Mouse (Mus musculus): Measurements from ENCODE around the gene Ppp1r9a. TPM values are rescaled to one million over a fixed set of nuclear protein-coding genes. Genes with fewer than 3 reads are reported as not detected.

Ppp1r9a gene
- polyA plus RNA-seq, 1 experiment = 0.04 TPM

- no peak overlapping the region for H3K4me3 ChIP-seq (ENCODE audit: insufficient read depth, poor library complexity, severe bottlenecking)
- H3ac ChIP-seq (ENCODE audit: control insufficient read depth, insufficient read length, low read depth) = no peak overlapping the region
- H3K36me3 ChIP-seq (ENCODE audit: control insufficient read depth, insufficient read depth) = no peaks in the 10 kb centered on the region
- H3K27me3 ChIP-seq (ENCODE audit: control insufficient read depth, insufficient read depth, insufficient read length) = no peaks in the 10 kb centered on the region
- H3K79me2 ChIP-seq (ENCODE audit: control insufficient read depth, insufficient read depth) = no peaks in the 10 kb centered on the region
- no peaks in the 10 kb centered on the region for H3K79me3 ChIP-seq (ENCODE audit: low read depth)
- TF ChIP-seq MAX (IDR thresholded peaks at IDR 0.05) = no peak
- no peak for TF ChIP-seq MYOD1 (IDR thresholded peaks at IDR 0.05; ENCODE audit: control insufficient read depth, insufficient read length, low read depth)
- TF ChIP-seq USF1 (IDR thresholded peaks at IDR 0.05; ENCODE audit: low read depth) = no peak
- TF ChIP-seq CEBPB (IDR thresholded peaks at IDR 0.05; ENCODE audit: low read depth) = no peak
- no peak for TF ChIP-seq CTCF (IDR thresholded peaks at IDR 0.05; ENCODE audit: control insufficient read depth, insufficient read depth, insufficient read length)
- no peak for TF ChIP-seq FOSL1 (IDR thresholded peaks at IDR 0.05; ENCODE audit: insufficient read depth, low read length, poor library complexity, severe bottlenecking)
- no peak for TF ChIP-seq MYOG (IDR thresholded peaks at IDR 0.05; ENCODE audit: control insufficient read depth, extremely low read depth, insufficient read length)
Measured at GRCm38 (mm10) chr6:4925966-4926687, 23.4 kb downstream of the Ppp1r9a start.

GRCm38 (mm10) chr6:4930321-4930720 lies 27.6 kb downstream of the Ppp1r9a start:
- H3K4me3 ChIP-seq (ENCODE audit: insufficient read depth, poor library complexity, severe bottlenecking) = no peak overlapping the region
- H3K36me3 ChIP-seq (ENCODE audit: control insufficient read depth, insufficient read depth) = no peaks in the 10 kb centered on the region
- H3K79me3 ChIP-seq (ENCODE audit: low read depth) = no peaks in the 10 kb centered on the region
- TF ChIP-seq USF1 (IDR thresholded peaks at IDR 0.05; ENCODE audit: low read depth) (no peak), FOSL1 (IDR thresholded peaks at IDR 0.05; ENCODE audit: insufficient read depth, low read length, poor library complexity, severe bottlenecking) (no peak), CTCF (IDR thresholded peaks at IDR 0.05; ENCODE audit: control insufficient read depth, insufficient read depth, insufficient read length) (no peak), MAX (IDR thresholded peaks at IDR 0.05) (no peak), MYOG (IDR thresholded peaks at IDR 0.05; ENCODE audit: control insufficient read depth, extremely low read depth, insufficient read length) (no peak), MYOD1 (IDR thresholded peaks at IDR 0.05; ENCODE audit: control insufficient read depth, insufficient read length, low read depth) (no peak), CEBPB (IDR thresholded peaks at IDR 0.05; ENCODE audit: low read depth) (no peak)
- no peaks in the 10 kb centered on the region for H3K27me3 ChIP-seq (ENCODE audit: control insufficient read depth, insufficient read depth, insufficient read length)
- no peaks in the 10 kb centered on the region for H3K79me2 ChIP-seq (ENCODE audit: control insufficient read depth, insufficient read depth)
- H3ac ChIP-seq (ENCODE audit: control insufficient read depth, insufficient read length, low read depth) = no peak overlapping the region

GRCm38 (mm10) chr6:4938901-4939300 lies 36.2 kb downstream of the Ppp1r9a start:
- Histone ChIP-seq H3K79me3 (ENCODE audit: low read depth) (no peaks in the 10 kb centered on the region), H3K36me3 (ENCODE audit: control insufficient read depth, insufficient read depth) (no peaks in the 10 kb centered on the region), H3K27me3 (ENCODE audit: control insufficient read depth, insufficient read depth, insufficient read length) (no peaks in the 10 kb centered on the region), H3K79me2 (ENCODE audit: control insufficient read depth, insufficient read depth) (no peaks in the 10 kb centered on the region), H3ac (ENCODE audit: control insufficient read depth, insufficient read length, low read depth) (no peak overlapping the region), H3K4me3 (ENCODE audit: insufficient read depth, poor library complexity, severe bottlenecking) (no peak overlapping the region)
- TF ChIP-seq MAX (IDR thresholded peaks at IDR 0.05) (no peak), CEBPB (IDR thresholded peaks at IDR 0.05; ENCODE audit: low read depth) (no peak), FOSL1 (IDR thresholded peaks at IDR 0.05; ENCODE audit: insufficient read depth, low read length, poor library complexity, severe bottlenecking) (no peak), MYOG (IDR thresholded peaks at IDR 0.05; ENCODE audit: control insufficient read depth, extremely low read depth, insufficient read length) (no peak), MYOD1 (IDR thresholded peaks at IDR 0.05; ENCODE audit: control insufficient read depth, insufficient read length, low read depth) (no peak), CTCF (IDR thresholded peaks at IDR 0.05; ENCODE audit: control insufficient read depth, insufficient read depth, insufficient read length) (no peak), USF1 (IDR thresholded peaks at IDR 0.05; ENCODE audit: low read depth) (no peak)

GRCm38 (mm10) chr6:4940086-4940485 lies 37.4 kb downstream of the Ppp1r9a start:
- TF ChIP-seq CTCF (IDR thresholded peaks at IDR 0.05; ENCODE audit: control insufficient read depth, insufficient read depth, insufficient read length) (no peak), MYOG (IDR thresholded peaks at IDR 0.05; ENCODE audit: control insufficient read depth, extremely low read depth, insufficient read length) (no peak), MYOD1 (IDR thresholded peaks at IDR 0.05; ENCODE audit: control insufficient read depth, insufficient read length, low read depth) (no peak)
- no peaks in the 10 kb centered on the region for H3K36me3 ChIP-seq (ENCODE audit: control insufficient read depth, insufficient read depth)

GRCm38 (mm10) chr6:4940639-4941038 lies 37.9 kb downstream of the Ppp1r9a start:
- Histone ChIP-seq H3K27me3 (ENCODE audit: control insufficient read depth, insufficient read depth, insufficient read length) (no peaks in the 10 kb centered on the region), H3ac (ENCODE audit: control insufficient read depth, insufficient read length, low read depth) (no peak overlapping the region), H3K79me2 (ENCODE audit: control insufficient read depth, insufficient read depth) (no peaks in the 10 kb centered on the region), H3K79me3 (ENCODE audit: low read depth) (no peaks in the 10 kb centered on the region), H3K4me3 (ENCODE audit: insufficient read depth, poor library complexity, severe bottlenecking) (no peak overlapping the region), H3K36me3 (ENCODE audit: control insufficient read depth, insufficient read depth) (no peaks in the 10 kb centered on the region)
- TF ChIP-seq USF1 (IDR thresholded peaks at IDR 0.05; ENCODE audit: low read depth) = no peak
- TF ChIP-seq FOSL1 (IDR thresholded peaks at IDR 0.05; ENCODE audit: insufficient read depth, low read length, poor library complexity, severe bottlenecking) = no peak
- no peak for TF ChIP-seq CEBPB (IDR thresholded peaks at IDR 0.05; ENCODE audit: low read depth)
- TF ChIP-seq MAX (IDR thresholded peaks at IDR 0.05) = no peak
- no peak for TF ChIP-seq MYOG (IDR thresholded peaks at IDR 0.05; ENCODE audit: control insufficient read depth, extremely low read depth, insufficient read length)
- TF ChIP-seq MYOD1 (IDR thresholded peaks at IDR 0.05; ENCODE audit: control insufficient read depth, insufficient read length, low read depth) = no peak
- TF ChIP-seq CTCF (IDR thresholded peaks at IDR 0.05; ENCODE audit: control insufficient read depth, insufficient read depth, insufficient read length) = no peak

More at GRCm38 (mm10) chr6:4940086-4940485, 37.4 kb downstream of the Ppp1r9a start:
- H3K4me3 ChIP-seq (ENCODE audit: insufficient read depth, poor library complexity, severe bottlenecking) = no peak overlapping the region
- H3ac ChIP-seq (ENCODE audit: control insufficient read depth, insufficient read length, low read depth) = no peak overlapping the region
- no peaks in the 10 kb centered on the region for H3K79me2 ChIP-seq (ENCODE audit: control insufficient read depth, insufficient read depth)
- H3K27me3 ChIP-seq (ENCODE audit: control insufficient read depth, insufficient read depth, insufficient read length) = no peaks in the 10 kb centered on the region
- H3K79me3 ChIP-seq (ENCODE audit: low read depth) = no peaks in the 10 kb centered on the region
